Mouse (Mus musculus) bone marrow macrophage, adult 2 months (primary cell): ENCODE measurements at regions not wholly inside any gene's neighbourhood (a gene's known extent, or its start where the extent isn't known, plus 50 kb on each side); places are given as distances from the start of the nearest gene placed in this dataset.

Experiments
- CTCF ChIP-seq: IDR thresholded peaks from 2 replicates; pipeline ENCODE4 v1.5.1; 2012; ENCODE audit warnings: low read depth, mild to moderate bottlenecking, low read length, moderate library complexity
- POLR2A ChIP-seq: IDR thresholded peaks from 2 replicates; pipeline ENCODE4 v1.6.1; 2012; ENCODE audit warnings: mild to moderate bottlenecking, low read depth, low read length, borderline replicate concordance

- no peak for TF ChIP-seq POLR2A
- no peak for TF ChIP-seq CTCF
Observed at GRCm38 (mm10) chr13:47335996-47336684, 213.7 kb downstream of the Rnf144b start.
